Mouse (Mus musculus) limb, embryonic 13.5 days (tissue): ENCODE data around the gene Hist1h1b. TPM values are rescaled to one million over a fixed set of nuclear protein-coding genes. Genes with fewer than 3 reads are reported as not detected.
A peak's percentile ranks its signal among the peaks of the same experiment; 100 is the strongest.
"Not testable (repeated sequence)": the region's sequence is repeated elsewhere in the genome, so short reads cannot be mapped to it uniquely, and the experiment has no call there.

ENCODE experiments used
- ATAC-seq: fragments of 200-750 bp; cut with Nextera tagmentation; 2 replicates; pipeline ENCODE4 v1.8.0; 2017; ENCODE audit warnings: low read depth, moderate number of reproducible peaks, moderate TSS enrichment; ENCODE audit not compliant: low FRiP score
- H3K27ac ChIP-seq: fragments of 300-500 bp; sonication (generic); 2 replicates; pipeline ENCODE4 v1.5.1; 2015; ENCODE audit warnings: inconsistent platforms, mild to moderate bottlenecking, moderate library complexity
- H3K27me3 ChIP-seq: fragments of 300-500 bp; sonication (generic); 2 replicates; pipeline ENCODE4 v1.6.1; 2015; ENCODE audit warnings: mild to moderate bottlenecking, inconsistent platforms
- H3K36me3 ChIP-seq: fragments of 300-500 bp; sonication (generic); 2 replicates; pipeline ENCODE4 v1.6.1; 2015; ENCODE audit warnings: inconsistent platforms, mild to moderate bottlenecking, moderate library complexity
- H3K4me1 ChIP-seq: fragments of 300-500 bp; sonication (generic); 2 replicates; pipeline ENCODE4 v1.6.1; 2015; ENCODE audit warnings: inconsistent platforms
- H3K4me2 ChIP-seq: fragments of 300-500 bp; sonication (generic); replicated peaks from 2 replicates; pipeline ENCODE4 v1.6.1; 2015; ENCODE audit warnings: inconsistent platforms, mild to moderate bottlenecking, moderate library complexity
- H3K4me3 ChIP-seq: fragments of 300-500 bp; sonication (generic); 2 replicates; pipeline ENCODE4 v1.5.1; 2015; ENCODE audit warnings: moderate library complexity, mild to moderate bottlenecking, inconsistent platforms
- H3K9ac ChIP-seq: fragments of 300-500 bp; sonication (generic); 2 replicates; pipeline ENCODE4 v1.6.1; 2015; ENCODE audit warnings: mild to moderate bottlenecking, inconsistent platforms
- H3K9me3 ChIP-seq: fragments of 300-500 bp; sonication (generic); 2 replicates; pipeline ENCODE4 v1.6.1; 2016; ENCODE audit warnings: inconsistent platforms
- WGBS: fragments of 180-500 bp; shearing (Covaris S2); methylation state at CpG from one replicate; pipeline ENCODE4 v1.1.7; 2015; 5-methylcytosine and 5-hydroxymethylcytosine counted together
- polyA plus RNA-seq: library from polyadenylated mRNA; unstranded; fragments of >200 nt; fragmentation: Nextera tagmentation; extraction: Ambion mirVana; gene quantifications from 2 replicates; pipeline ENCODE4 v1.2.1, GENCODE M21; 2015

Gene Hist1h1b
- polyA plus RNA-seq, 1 experiment from 2014 or later = 25.1 TPM

DNA sequence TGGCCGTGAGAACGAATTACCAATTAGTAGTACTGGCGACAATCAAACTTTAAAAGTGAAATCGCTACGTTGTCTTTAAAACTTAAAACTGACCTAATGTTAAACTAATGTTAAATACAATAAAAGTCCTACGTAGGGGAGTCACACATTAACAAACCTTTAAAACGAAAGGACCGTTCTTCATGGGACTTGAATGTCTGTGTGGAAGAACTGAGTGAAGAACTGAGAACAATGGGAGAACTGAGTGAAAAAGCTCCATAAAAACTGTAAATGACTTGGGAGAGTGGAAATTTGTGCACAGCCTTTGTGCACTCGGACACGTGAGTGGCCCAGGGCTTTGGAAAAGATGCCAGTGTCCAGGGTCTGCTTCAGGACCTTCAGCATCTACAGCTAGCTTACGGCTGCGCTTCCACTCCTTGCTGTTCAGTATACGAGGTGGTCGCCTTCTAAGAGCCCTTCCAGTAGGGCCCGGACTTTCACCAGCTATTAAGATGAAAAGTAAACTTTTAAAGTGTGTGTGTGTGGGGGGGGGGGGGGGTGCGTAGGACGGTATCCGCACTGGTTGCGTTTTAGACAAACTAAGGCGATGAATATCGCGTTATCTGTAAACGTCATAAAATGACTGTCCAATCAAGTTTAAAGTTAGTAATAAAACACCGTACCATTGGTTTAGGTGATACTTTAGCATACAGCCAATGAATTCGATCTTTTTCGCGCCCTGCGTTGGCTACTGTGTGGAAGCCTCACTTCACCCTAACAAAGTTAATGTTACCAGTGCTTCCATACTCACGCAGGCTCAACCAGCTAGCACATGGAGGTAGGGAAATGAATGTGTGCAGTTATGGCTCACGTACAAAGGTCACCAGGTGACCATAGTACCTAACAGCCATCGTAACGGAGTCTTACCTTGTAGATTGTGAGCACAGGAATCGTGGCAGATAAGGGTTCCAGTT, 1.3 kb downstream of the Hist1h1b start:
- ATAC-seq = peak; percentile 88
- no peaks in the 10 kb centered on the region for H3K27me3 ChIP-seq
- peak overlapping the region; percentile 59 for H3K4me3 ChIP-seq
- H3K4me2 ChIP-seq = peak overlapping the region; percentile 90
- H3K27ac ChIP-seq = peak overlapping the region; percentile 97
- peak overlapping the region; percentile 85 for H3K9ac ChIP-seq
- H3K36me3 ChIP-seq = no peaks in the 10 kb centered on the region
- no peaks in the 10 kb centered on the region for H3K9me3 ChIP-seq
- WGBS = 4% methylated on average over 33 of the region's 33 CpGs
- H3K4me1 ChIP-seq = peaks cover 20% of the 10 kb centered on the region

DNA sequence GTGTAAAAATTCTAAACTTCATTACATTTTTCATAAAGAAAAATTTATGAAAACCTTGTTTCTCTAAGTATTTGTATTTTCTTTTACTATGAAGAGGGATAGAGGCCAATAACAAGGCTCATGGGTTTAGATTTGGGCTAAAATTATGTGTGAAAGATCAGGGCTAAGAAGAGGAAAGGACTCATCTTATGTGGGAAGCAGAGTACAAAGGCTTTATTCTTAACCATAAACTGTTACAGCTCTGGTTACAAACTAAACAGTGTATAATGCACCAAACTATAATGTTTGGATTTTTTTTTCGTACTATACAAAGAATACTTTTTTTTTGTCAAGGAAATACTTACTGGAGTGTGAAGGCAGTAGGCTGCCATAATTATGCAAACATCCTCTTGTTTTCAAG, 24.7 kb downstream of the Hist1h1b start:
- Histone ChIP-seq H3K4me2 (peak overlapping the region; percentile 41; the same call in 1 of the 2 replicates), H3K9ac (no peak overlapping the region), H3K9me3 (no peaks in the 10 kb centered on the region), H3K27me3 (no peaks in the 10 kb centered on the region), H3K27ac (no peak overlapping the region), H3K4me1 (peaks cover 18% of the 10 kb centered on the region), H3K4me3 (no peak overlapping the region), H3K36me3 (no peaks in the 10 kb centered on the region)
- ATAC-seq = no peak
- WGBS = 77% methylated on average over 1 of the region's 1 CpGs

- Histone ChIP-seq H3K4me2 (peak overlapping the region; percentile 75), H3K4me1 (peaks cover 20% of the 10 kb centered on the region), H3K9ac (peak overlapping the region; percentile 65), H3K27ac (peak overlapping the region; percentile 93), H3K4me3 (peak overlapping the region; percentile 46)
- H3K9me3 ChIP-seq, ATAC-seq, H3K27me3 ChIP-seq, H3K36me3 ChIP-seq: not testable (repeated sequence)
- under 1% methylated on average over 26 of the region's 26 CpGs for WGBS
Observed at GRCm38 (mm10) chr13:21754294-21755001, 26.0 kb downstream of the Hist1h1b start.

GRCm38 (mm10) chr13:21753524-21754285, 26.7 kb downstream of the Hist1h1b start, which contains the start of the genes Hist1h2ak and Hist1h2bn:
TSS of gene Hist1h2ak (minus strand) at chr13:21753827.
TSS of gene Hist1h2bn (plus strand) at chr13:21754123.
- peak; percentile 94 for ATAC-seq
- not testable (repeated sequence) for H3K36me3 ChIP-seq, H3K9me3 ChIP-seq, H3K27me3 ChIP-seq
- Histone ChIP-seq H3K4me3 (peak within 1 kb of the TSS; percentile 46), H3K4me1 (peaks cover 27% of the 10 kb centered on the region), H3K27ac (peak within 1 kb of the TSS; percentile 93), H3K9ac (peak within 1 kb of the TSS; percentile 78), H3K4me2 (peak within 1 kb of the TSS; percentile 75)
- under 1% methylated on average over 48 of the region's 50 CpGs for WGBS

- H3K9me3 ChIP-seq = no peaks in the 10 kb centered on the region
- no peak for ATAC-seq
- H3K4me1 ChIP-seq = peaks cover 31% of the 10 kb centered on the region
- whole genome bisulfite sequencing = 1% methylated on average over 10 of the region's 10 CpGs
- peak overlapping the region; percentile 78 for H3K9ac ChIP-seq
- H3K4me2 ChIP-seq = peak overlapping the region; percentile 75
- peak overlapping the region; percentile 93 for H3K27ac ChIP-seq
- peak overlapping the region; percentile 46 for H3K4me3 ChIP-seq
- no peaks in the 10 kb centered on the region for H3K36me3 ChIP-seq
- H3K27me3 ChIP-seq = no peaks in the 10 kb centered on the region
Observed at GRCm38 (mm10) chr13:21753051-21753523, 27.3 kb downstream of the Hist1h1b start.

GRCm38 (mm10) chr13:21752356-21752755, 28.1 kb downstream of the Hist1h1b start:
- Histone ChIP-seq H3K4me3 (peak overlapping the region; percentile 46), H3K4me2 (peak overlapping the region; percentile 75), H3K27me3 (no peaks in the 10 kb centered on the region), H3K36me3 (no peaks in the 10 kb centered on the region), H3K27ac (peak overlapping the region; percentile 93), H3K4me1 (peaks cover 34% of the 10 kb centered on the region), H3K9ac (peak overlapping the region; percentile 43; the same call in 1 of the 2 replicates), H3K9me3 (no peaks in the 10 kb centered on the region)
- 33% methylated on average over 3 of the region's 3 CpGs for WGBS
- ATAC-seq = no peak

DNA sequence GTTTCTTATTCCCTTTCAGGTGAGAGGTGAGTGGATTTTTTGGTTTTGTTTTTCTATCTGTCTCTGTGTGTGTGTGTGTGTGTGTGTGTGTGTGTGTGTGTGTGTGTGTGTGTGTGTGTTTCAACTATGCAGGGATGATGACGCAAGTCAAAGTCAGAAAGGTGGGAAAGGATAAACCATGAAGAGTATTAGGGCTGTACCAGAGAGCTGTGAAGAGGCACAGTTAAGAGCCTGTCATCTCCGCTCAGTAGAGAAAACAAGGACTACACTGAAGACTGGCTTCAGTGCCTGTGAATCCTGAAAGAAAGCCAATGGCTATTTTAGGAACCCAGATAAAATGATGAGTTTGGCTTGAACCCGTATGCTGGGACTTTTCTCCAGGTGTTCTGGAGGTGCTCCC, 28.6 kb downstream of the Hist1h1b start:
- Histone ChIP-seq H3K4me1 (peaks cover 36% of the 10 kb centered on the region), H3K36me3 (no peaks in the 10 kb centered on the region), H3K27ac (peak overlapping the region; percentile 93), H3K9ac (no peak overlapping the region), H3K4me2 (peak overlapping the region; percentile 75), H3K4me3 (no peak overlapping the region), H3K27me3 (no peaks in the 10 kb centered on the region), H3K9me3 (no peaks in the 10 kb centered on the region)
- ATAC-seq = no peak
- 83% methylated on average over 3 of the region's 3 CpGs for WGBS

GRCm38 (mm10) chr13:21751417-21751816, 29.0 kb downstream of the Hist1h1b start:
- no peaks in the 10 kb centered on the region for H3K9me3 ChIP-seq
- H3K36me3 ChIP-seq = no peaks in the 10 kb centered on the region
- peak overlapping the region; percentile 93; the same call in 1 of the 2 replicates for H3K27ac ChIP-seq
- no peak overlapping the region for H3K4me3 ChIP-seq
- no peak for ATAC-seq
- H3K27me3 ChIP-seq = no peaks in the 10 kb centered on the region
- H3K4me2 ChIP-seq = no peak overlapping the region
- no peak overlapping the region for H3K9ac ChIP-seq
- H3K4me1 ChIP-seq = peaks cover 36% of the 10 kb centered on the region

GRCm38 (mm10) chr13:21750159-21751017, 30.0 kb downstream of the Hist1h1b start, which contains the start of gene Hist1h4k:
TSS of gene Hist1h4k (minus strand) at chr13:21750505.
- Histone ChIP-seq H3K4me3 (peak within 1 kb of the TSS; percentile 60), H3K4me2 (peak within 1 kb of the TSS; percentile 87), H3K9ac (peak within 1 kb of the TSS; percentile 77), H3K27ac (peak within 1 kb of the TSS; percentile 98), H3K4me1 (peaks cover 36% of the 10 kb centered on the region)
- not testable (repeated sequence) for H3K9me3 ChIP-seq, H3K36me3 ChIP-seq, H3K27me3 ChIP-seq
- ATAC-seq = peak; percentile 87
- under 1% methylated on average over 50 of the region's 56 CpGs for WGBS

GRCm38 (mm10) chr13:21749387-21750158, 30.9 kb downstream of the Hist1h1b start:
- Histone ChIP-seq H3K4me1 (peaks cover 32% of the 10 kb centered on the region), H3K36me3 (no peaks in the 10 kb centered on the region), H3K4me3 (peak overlapping the region; percentile 60), H3K4me2 (peak overlapping the region; percentile 87), H3K27me3 (no peaks in the 10 kb centered on the region), H3K27ac (peak overlapping the region; percentile 72), H3K9ac (peak overlapping the region; percentile 77), H3K9me3 (no peaks in the 10 kb centered on the region)
- WGBS = 3% methylated on average over 5 of the region's 5 CpGs
- no peak for ATAC-seq
